Mouse (Mus musculus) liver, embryonic 13.5 days (tissue): ENCODE measurements around the gene Pced1b. TPM values are rescaled to one million over a fixed set of nuclear protein-coding genes. Genes with fewer than 3 reads are reported as not detected.
A peak's percentile ranks its signal among the peaks of the same experiment; 100 is the strongest.
"Not testable (repeated sequence)": the region's sequence is repeated elsewhere in the genome, so short reads cannot be mapped to it uniquely, and the experiment has no call there.

Experiments
- ATAC-seq: fragments of 200-750 bp; cut with Nextera tagmentation; 2 replicates; pipeline ENCODE4 v1.8.0; 2017; ENCODE audit warnings: low read depth, mild to moderate bottlenecking, moderate number of reproducible peaks, moderate library complexity
- DNase-seq: peaks from one replicate; pipeline ENCODE4 v3.0.0; 2022
- H3K27ac ChIP-seq: fragments of 300-500 bp; sonication (generic); 2 replicates; pipeline ENCODE4 v1.5.1; 2015; ENCODE audit warnings: moderate library complexity, mild to moderate bottlenecking, inconsistent platforms
- H3K27me3 ChIP-seq: fragments of 300-500 bp; sonication (generic); 2 replicates; pipeline ENCODE4 v1.6.1; 2015; ENCODE audit warnings: mild to moderate bottlenecking, inconsistent platforms
- H3K36me3 ChIP-seq: fragments of 300-500 bp; sonication (generic); 2 replicates; pipeline ENCODE4 v1.6.1; 2015; ENCODE audit warnings: mild to moderate bottlenecking, inconsistent platforms
- H3K4me1 ChIP-seq: fragments of 300-500 bp; sonication (generic); replicated peaks from 2 replicates; pipeline ENCODE4 v1.6.1; 2015; ENCODE audit warnings: inconsistent platforms
- H3K4me2 ChIP-seq: fragments of 300-500 bp; sonication (generic); 2 replicates; pipeline ENCODE4 v1.6.1; 2015; ENCODE audit warnings: inconsistent platforms, mild to moderate bottlenecking, moderate library complexity
- H3K4me3 ChIP-seq: fragments of 300-500 bp; sonication (generic); replicated peaks from 2 replicates; pipeline ENCODE4 v1.5.1; 2015; ENCODE audit warnings: mild to moderate bottlenecking, inconsistent platforms
- H3K9ac ChIP-seq: fragments of 300-500 bp; sonication (generic); 2 replicates; pipeline ENCODE4 v1.6.1; 2015; ENCODE audit warnings: mild to moderate bottlenecking, inconsistent platforms
- H3K9me3 ChIP-seq: fragments of 300-500 bp; sonication (generic); replicated peaks from 2 replicates; pipeline ENCODE4 v1.6.1; 2016; ENCODE audit warnings: inconsistent platforms
- WGBS: fragments of 180-500 bp; shearing (Covaris S2); methylation state at CpG from one replicate; pipeline ENCODE4 v1.1.7; 2015; ENCODE audit not compliant: insufficient replicate concordance; 5-methylcytosine and 5-hydroxymethylcytosine counted together
- polyA plus RNA-seq: library from polyadenylated mRNA; unstranded; fragments of >200 nt; fragmentation: Nextera tagmentation; extraction: Ambion mirVana; gene quantifications from 2 replicates; pipeline ENCODE4 v1.2.1, GENCODE M21; 2015

Gene Pced1b
- polyA plus RNA-seq, 1 experiment from 2014 or later: 4.6 TPM

DNA sequence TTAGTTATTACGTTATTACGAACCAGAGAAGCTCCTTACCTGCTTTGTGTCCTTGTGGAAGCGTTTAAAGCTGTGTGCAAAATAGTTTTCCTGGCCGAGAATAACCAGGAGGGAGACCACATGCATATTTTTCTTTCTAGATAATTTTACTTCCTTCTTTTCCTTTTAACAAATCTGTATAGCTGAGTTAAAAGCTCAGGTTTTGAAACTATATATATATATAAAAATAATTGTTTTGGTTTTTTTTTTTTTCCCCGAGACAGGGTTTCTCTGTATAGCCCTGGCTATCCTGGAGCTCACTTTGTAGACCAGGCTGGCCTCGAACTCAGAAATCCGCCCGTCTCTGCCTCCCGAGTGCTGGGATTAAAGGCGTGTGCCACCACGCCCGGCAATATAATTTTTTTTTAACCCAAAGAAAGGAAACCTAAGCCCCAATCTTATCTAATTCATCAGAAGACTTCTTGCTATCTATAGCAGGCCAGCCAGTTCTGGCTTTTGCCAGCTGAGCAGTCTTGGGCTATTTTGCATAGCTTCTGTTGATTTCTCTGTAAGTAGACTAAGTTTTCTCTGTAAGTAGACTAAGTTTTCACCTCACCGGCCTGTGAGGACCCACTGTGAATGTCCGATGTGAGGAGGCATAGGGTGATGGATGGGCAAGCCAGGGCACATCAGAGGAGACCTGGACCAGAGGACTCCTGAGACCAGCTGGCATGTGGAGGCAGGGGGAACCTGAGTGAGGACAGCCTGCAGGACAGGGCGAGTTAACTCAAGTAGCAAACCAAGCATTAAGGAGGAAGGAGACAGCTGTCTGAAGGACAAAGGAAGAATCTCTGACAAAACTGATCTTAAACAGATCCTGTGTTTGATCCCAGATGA is 128.2 kb downstream of the Pced1b start:
- Histone ChIP-seq H3K4me1 (peaks cover 74% of the 10 kb centered on the region), H3K27ac (peak overlapping the region; percentile 21; the same call in 1 of the 2 replicates), H3K9me3 (no peaks in the 10 kb centered on the region), H3K9ac (no peak overlapping the region), H3K27me3 (no peaks in the 10 kb centered on the region), H3K36me3 (no peaks in the 10 kb centered on the region), H3K4me3 (no peak overlapping the region), H3K4me2 (no peak overlapping the region)
- DNase-seq: no peak
- 46% methylated on average over 15 of the region's 15 CpGs for WGBS
- ATAC-seq: no peak

DNA sequence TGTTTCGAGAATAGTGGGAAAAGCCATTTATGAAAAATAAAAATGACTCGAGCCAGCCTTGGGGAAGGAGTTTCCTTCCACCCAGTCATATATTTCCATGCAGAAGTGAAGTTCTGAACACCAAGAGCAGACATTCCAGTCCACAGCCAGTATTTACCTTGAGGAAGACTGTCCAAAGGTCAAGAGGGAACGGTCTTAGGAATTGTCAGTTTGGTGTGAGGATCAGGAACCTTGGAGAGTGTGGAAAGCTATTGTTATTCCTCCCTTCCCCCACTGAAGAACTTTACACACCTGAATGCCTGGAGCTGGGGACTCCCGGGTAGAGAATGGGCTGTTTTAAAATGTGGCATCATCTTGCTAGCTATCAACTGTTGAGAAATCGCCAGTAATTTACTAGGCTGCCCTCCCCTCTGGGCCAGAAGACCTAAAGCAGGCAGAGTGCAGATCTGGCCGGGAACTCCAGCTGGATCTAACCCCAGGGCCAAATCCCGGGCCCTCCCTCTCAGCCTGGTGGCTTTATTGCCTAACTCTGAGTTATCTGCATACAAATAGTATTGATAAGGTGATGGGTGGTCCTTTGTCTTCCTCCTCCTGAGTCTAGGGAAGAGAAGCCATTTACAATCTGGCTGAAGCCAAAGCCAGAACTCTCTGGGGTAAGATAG is 129.3 kb downstream of the Pced1b start:
- peaks cover 86% of the 10 kb centered on the region for H3K4me1 ChIP-seq
- H3K4me3 ChIP-seq: no peak overlapping the region
- no peaks in the 10 kb centered on the region for H3K9me3 ChIP-seq
- ATAC-seq (no peak), DNase-seq (no peak)
- H3K27me3 ChIP-seq: no peaks in the 10 kb centered on the region
- H3K4me2 ChIP-seq: peak overlapping the region; percentile 40
- H3K9ac ChIP-seq: no peak overlapping the region
- peak overlapping the region; percentile 9; the same call in 1 of the 2 replicates for H3K27ac ChIP-seq
- WGBS: 43% methylated on average over 7 of the region's 7 CpGs
- H3K36me3 ChIP-seq: no peaks in the 10 kb centered on the region

GRCm38 (mm10) chr15:97376792-97377222 is 129.9 kb downstream of the Pced1b start:
- H3K4me3 ChIP-seq: 0 out of 2 replicates have a peak overlapping the region, but pooled peaks have one; percentile 0
- H3K9me3 ChIP-seq: no peaks in the 10 kb centered on the region
- ATAC-seq (no peak), DNase-seq (no peak)
- no peaks in the 10 kb centered on the region for H3K27me3 ChIP-seq
- 0 out of 2 replicates have a peak overlapping the region, but pooled peaks have one; percentile 9 for H3K27ac ChIP-seq
- peak overlapping the region; percentile 40 for H3K4me2 ChIP-seq
- 58% methylated on average over 19 of the region's 19 CpGs for WGBS
- no peaks in the 10 kb centered on the region for H3K36me3 ChIP-seq
- peaks cover 90% of the 10 kb centered on the region for H3K4me1 ChIP-seq
- no peak overlapping the region for H3K9ac ChIP-seq

- DNase-seq: no peak
- Histone ChIP-seq H3K27me3 (no peaks in the 10 kb centered on the region), H3K9ac (no peak overlapping the region), H3K4me2 (no peak overlapping the region), H3K4me1 (peaks cover 86% of the 10 kb centered on the region), H3K9me3 (no peaks in the 10 kb centered on the region), H3K4me3 (no peak overlapping the region), H3K36me3 (0 out of 2 replicates have a peak, but pooled peaks cover 4% of the 10 kb centered on the region), H3K27ac (0 out of 2 replicates have a peak overlapping the region, but pooled peaks have one; percentile 0)
- 79% methylated on average over 4 of the region's 4 CpGs for WGBS
- no peak for ATAC-seq
Measured at GRCm38 (mm10) chr15:97378061-97378460, 131.2 kb downstream of the Pced1b start.

DNA sequence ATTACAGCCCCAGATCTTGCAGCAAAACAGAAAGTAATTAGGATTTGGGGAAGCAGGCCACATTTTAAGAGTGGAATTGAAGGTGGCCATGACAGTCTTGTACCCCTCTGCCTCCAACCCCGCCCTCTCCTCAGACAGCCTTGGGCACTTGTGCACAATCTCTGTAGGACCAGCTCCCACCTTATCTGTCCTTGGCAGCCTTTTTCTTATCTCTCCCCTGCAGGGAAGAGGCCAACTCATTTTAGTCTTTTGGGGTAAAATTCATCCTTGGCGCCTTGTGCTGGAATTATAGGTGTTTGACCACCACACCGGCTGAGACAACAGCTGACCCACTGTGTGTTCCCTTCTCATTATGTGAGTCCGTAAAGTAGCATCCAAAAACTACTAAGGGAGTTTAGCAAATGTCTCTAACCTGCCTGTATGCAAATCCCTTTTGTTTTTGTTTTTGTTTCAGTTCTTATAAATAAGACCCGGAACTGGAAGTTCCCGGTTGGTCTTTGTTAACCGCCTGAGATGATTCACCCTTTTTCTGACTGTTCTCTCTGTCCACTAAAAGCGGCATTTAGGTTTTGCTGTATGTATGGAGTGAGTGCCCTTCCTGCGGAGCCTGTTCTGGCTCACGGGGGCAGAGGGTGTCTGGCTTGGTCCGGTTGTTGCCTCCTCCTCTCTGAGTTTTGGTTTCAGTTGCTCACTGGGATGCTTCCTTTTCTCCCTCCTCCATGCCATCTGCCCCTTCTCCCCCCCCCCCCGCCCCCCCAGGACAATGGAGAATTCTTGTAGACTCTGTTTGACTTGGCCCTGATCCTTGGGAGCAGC is 132.8 kb downstream of the Pced1b start:
- DNase-seq (peak; percentile 87), ATAC-seq (peak; percentile 99)
- Histone ChIP-seq H3K9ac (peak overlapping the region; percentile 70), H3K27me3 (no peaks in the 10 kb centered on the region), H3K4me3 (peak overlapping the region; percentile 47), H3K4me2 (peak overlapping the region; percentile 67), H3K4me1 (peaks cover 79% of the 10 kb centered on the region), H3K27ac (peak overlapping the region; percentile 81), H3K9me3 (no peaks in the 10 kb centered on the region), H3K36me3 (peaks cover 12% of the 10 kb centered on the region)
- WGBS: 22% methylated on average over 11 of the region's 12 CpGs

GRCm38 (mm10) chr15:97382567-97382966 is 135.7 kb downstream of the Pced1b start:
- H3K4me3 ChIP-seq: no peak overlapping the region
- no peaks in the 10 kb centered on the region for H3K9me3 ChIP-seq
- WGBS: 77% methylated on average over 3 of the region's 3 CpGs
- no peak overlapping the region for H3K9ac ChIP-seq
- DNase-seq (no peak), ATAC-seq (no peak)
- no peaks in the 10 kb centered on the region for H3K27me3 ChIP-seq
- H3K36me3 ChIP-seq: peaks cover 12% of the 10 kb centered on the region
- no peak overlapping the region for H3K27ac ChIP-seq
- H3K4me1 ChIP-seq: peaks cover 54% of the 10 kb centered on the region
- H3K4me2 ChIP-seq: no peak overlapping the region

GRCm38 (mm10) chr15:97383523-97384141 is 136.7 kb downstream of the Pced1b start:
- no peak overlapping the region for H3K4me2 ChIP-seq
- 0 out of 2 replicates have a peak overlapping the region, but pooled peaks have one; percentile 5 for H3K9ac ChIP-seq
- peaks cover 12% of the 10 kb centered on the region for H3K36me3 ChIP-seq
- DNase-seq (no peak), ATAC-seq (no peak)
- no peaks in the 10 kb centered on the region for H3K9me3 ChIP-seq
- peak overlapping the region; percentile 15 for H3K27ac ChIP-seq
- 73% methylated on average over 14 of the region's 14 CpGs for WGBS
- peaks cover 49% of the 10 kb centered on the region for H3K4me1 ChIP-seq
- H3K4me3 ChIP-seq: no peak overlapping the region
- H3K27me3 ChIP-seq: no peaks in the 10 kb centered on the region

GRCm38 (mm10) chr15:97384170-97385018 is 137.5 kb downstream of the Pced1b start:
- ATAC-seq: no peak
- Histone ChIP-seq H3K9ac (0 out of 2 replicates have a peak overlapping the region, but pooled peaks have one; percentile 5), H3K27me3 (no peaks in the 10 kb centered on the region), H3K4me3 (no peak overlapping the region), H3K9me3 (no peaks in the 10 kb centered on the region), H3K4me2 (no peak overlapping the region), H3K27ac (no peak overlapping the region), H3K36me3 (peaks cover 12% of the 10 kb centered on the region), H3K4me1 (peaks cover 45% of the 10 kb centered on the region)
- 91% methylated on average over 28 of the region's 28 CpGs for WGBS
- DNase-seq: no peak

DNA sequence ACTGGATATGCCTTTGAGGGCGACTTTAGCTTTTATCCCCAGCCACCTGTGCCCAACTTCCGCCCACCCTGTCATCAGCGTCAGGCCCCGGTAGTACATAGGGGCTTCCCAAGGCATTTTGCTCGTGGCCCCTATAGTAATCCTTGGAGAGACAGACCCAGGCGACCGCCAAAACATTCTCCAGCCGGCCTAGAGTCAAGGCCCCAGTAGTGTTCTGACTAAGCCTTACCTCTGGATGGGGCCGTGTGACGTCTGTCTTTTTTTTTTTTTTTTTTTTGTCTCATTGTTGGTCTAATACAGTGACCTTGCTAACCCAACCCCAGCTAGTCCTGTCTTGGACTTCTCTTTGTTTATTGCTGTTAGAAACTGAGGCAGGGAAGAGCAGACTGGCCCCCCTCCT is 138.3 kb downstream of the Pced1b start:
- not testable (repeated sequence) for H3K27ac ChIP-seq, H3K9me3 ChIP-seq, H3K4me2 ChIP-seq, H3K27me3 ChIP-seq, H3K9ac ChIP-seq, DNase-seq, H3K4me3 ChIP-seq, ATAC-seq
- Histone ChIP-seq H3K36me3 (peaks cover 12% of the 10 kb centered on the region), H3K4me1 (peaks cover 38% of the 10 kb centered on the region)
- 85% methylated on average over 10 of the region's 10 CpGs for WGBS

- peaks cover 19% of the 10 kb centered on the region for H3K4me1 ChIP-seq
- no peaks in the 10 kb centered on the region for H3K27me3 ChIP-seq
- H3K4me2 ChIP-seq: no peak overlapping the region
- DNase-seq (no peak), ATAC-seq (no peak)
- 70% methylated on average over 6 of the region's 6 CpGs for WGBS
- no peak overlapping the region for H3K4me3 ChIP-seq
- no peak overlapping the region for H3K27ac ChIP-seq
- no peaks in the 10 kb centered on the region for H3K9me3 ChIP-seq
- H3K36me3 ChIP-seq: peaks cover 9% of the 10 kb centered on the region
- no peak overlapping the region for H3K9ac ChIP-seq
Measured at GRCm38 (mm10) chr15:97387793-97388192, 140.9 kb downstream of the Pced1b start.
